11 mouse cellular contexts compared by ENCODE assay signal in genomic region chr2:5314530-5315166, GRCm38 (mm10).
DNase-seq lines count a peak whose midpoint lies in the region; ATAC-seq and TF ChIP-seq lines count a peak whose summit lies in the region.
"Had no signal": no experiment of that assay in that cellular context is flagged by ENCODE, and none has a peak within 500 bp of the region (broad histone marks: within the 10 kb centered on the region; RNA-seq: fewer than 3 reads in every experiment).

No protein-coding gene starts in this region.

- TF ChIP-seq CTCF in CH12.LX (conservative IDR thresholded peaks at IDR 0.05 in 1 of 2, IDR thresholded peaks at IDR 0.05 in 1 of 2; ENCODE audit: low read depth in 2 of 2, low read length in 2 of 2): no peak; a peak in 1 of 4 replicates
- TF ChIP-seq CTCF in left cerebral cortex, adult 2 months (IDR thresholded peaks at IDR 0.05): no peak
- TF ChIP-seq CTCF in heart, adult 2 months (IDR thresholded peaks at IDR 0.05): no peak
- TF ChIP-seq CTCF in lung, postnatal 0 days (IDR thresholded peaks at IDR 0.05): no peak

- no peak overlapping the region for H3K9ac ChIP-seq in CH12.LX (ENCODE audit: insufficient read depth, low read depth)
- H3K9ac ChIP-seq in hindbrain, embryonic 12.5 days: no peak overlapping the region
- H3K9ac ChIP-seq in midbrain, embryonic 16.5 days (ENCODE audit: low read depth, low read length): no peak overlapping the region
- no peak overlapping the region for H3K9ac ChIP-seq in heart, adult 2 months (ENCODE audit: low read depth, low read length)
- H3K9ac ChIP-seq in lung, postnatal 0 days (replicated peaks; ENCODE audit: low read depth): no peak overlapping the region
- H3K9ac ChIP-seq: liver, postnatal 0 days had no signal

- intact Hi-C loops in left cerebral cortex, adult 2 months (cut with DNase I): no loop called here
- intact Hi-C loops in heart, adult 2 months (cut with DNase I): no loop called here

- H3K79me2 ChIP-seq in CH12.LX (replicated peaks; ENCODE audit: control insufficient read depth, extremely low read depth, insufficient read depth, poor library complexity, severe bottlenecking): no peaks in the 10 kb centered on the region
- no peaks in the 10 kb centered on the region for H3K79me2 ChIP-seq in heart, adult 2 months (replicated peaks; ENCODE audit: control insufficient read depth, insufficient read depth, low read length)

- no peak; the same call in 1 of the 2 replicates for TF ChIP-seq RAD21 in CH12.LX (IDR thresholded peaks at IDR 0.05; ENCODE audit: low read depth, low read length)

- H3K36me3 ChIP-seq in CH12.LX (replicated peaks in 1 of 2; ENCODE audit: control insufficient read depth in 1 of 2, insufficient read depth in 1 of 2, low read length in 1 of 2): peaks cover 0 to 39% of the 10 kb centered on the region in 2 experiments
- H3K36me3 ChIP-seq in hindbrain, embryonic 12.5 days: no peaks in the 10 kb centered on the region
- H3K36me3 ChIP-seq in midbrain, embryonic 16.5 days (ENCODE audit: control insufficient read depth, insufficient read depth, low read length): no peaks in the 10 kb centered on the region
- H3K36me3 ChIP-seq in heart, adult 2 months (ENCODE audit: control insufficient read depth, insufficient read depth, low read length): no peaks in the 10 kb centered on the region
- no peaks in the 10 kb centered on the region for H3K36me3 ChIP-seq in lung, postnatal 0 days (ENCODE audit: insufficient read depth, low read length)
- H3K36me3 ChIP-seq: heart, embryonic 10.5 days had no signal

- peak; percentile 33; the same call in 1 of the 2 replicates for TF ChIP-seq EP300 in CH12.LX (IDR thresholded peaks at IDR 0.05; ENCODE audit: low read length)
- no peak for TF ChIP-seq EP300 in heart, adult 2 months (IDR thresholded peaks at IDR 0.05; ENCODE audit: insufficient read depth, low read depth, low read length)
- TF ChIP-seq EP300 in lung, postnatal 0 days (IDR thresholded peaks at IDR 0.05): no peak

- DNase-seq in CH12.LX (ENCODE audit: extremely low read depth): peak; percentile 53
- peak; percentile 20 for DNase-seq in embryo, embryonic 11.5 days (ENCODE audit: low read depth, low spot score)
- DNase-seq in adrenal gland, adult 18-20 months (ENCODE audit: low spot score in 2 of 2): no peak
- no peak for DNase-seq in left cerebral cortex, adult 2 months (ENCODE audit: extremely low spot score in 1 of 2, low spot score in 2 of 2)
- DNase-seq in heart, adult 2 months: no peak
- DNase-seq in lung, postnatal 0 days (ENCODE audit: low spot score): no peak
- DNase-seq: adrenal gland, postnatal 10 days; liver, postnatal 0 days had no signal

- H3K4me2 ChIP-seq in CH12.LX (ENCODE audit: insufficient read depth, low read depth, poor library complexity, severe bottlenecking): peak overlapping the region; percentile 22; the same call in 1 of the 2 replicates
- no peak overlapping the region for H3K4me2 ChIP-seq in hindbrain, embryonic 12.5 days (replicated peaks)
- H3K4me2 ChIP-seq in midbrain, embryonic 16.5 days (ENCODE audit: low read length): no peak overlapping the region
- no peak overlapping the region for H3K4me2 ChIP-seq in lung, postnatal 0 days (replicated peaks; ENCODE audit: low read depth, low read length)

- dilution Hi-C loops in CH12.LX (cut with MboI; ENCODE audit: extremely low pct_ligation_motif_present, extremely low pct_unique_long_range_greater_than_20kb, low sequenced_read_pairs): no loop called here

- 12% methylated on average over 9 of the region's 9 CpGs for WGBS in hindbrain, embryonic 12.5 days
- WGBS in midbrain, embryonic 16.5 days: 7% methylated on average over 9 of the region's 9 CpGs
- WGBS in heart, adult 2 months: 58% methylated on average over 9 of the region's 9 CpGs
- 36% methylated on average over 9 of the region's 9 CpGs for WGBS in lung, postnatal 0 days

- in situ Hi-C loops in CH12.LX (cut with MboI; ENCODE audit: low pct_ligation_motif_present, low pct_unique_long_range_greater_than_20kb, low sequenced_read_pairs): no loop called here

- H3K4me3 ChIP-seq in CH12.LX (replicated peaks in 1 of 3; ENCODE audit: low read depth in 2 of 3, low read length in 2 of 3, poor library complexity in 1 of 3): no peak overlapping the region
- H3K4me3 ChIP-seq in hindbrain, embryonic 12.5 days: no peak overlapping the region
- H3K4me3 ChIP-seq in midbrain, embryonic 16.5 days (ENCODE audit: low read depth, low read length): no peak overlapping the region
- H3K4me3 ChIP-seq in left cerebral cortex, adult 2 months: no peak overlapping the region
- no peak overlapping the region for H3K4me3 ChIP-seq in heart, adult 2 months
- H3K4me3 ChIP-seq in lung, postnatal 0 days (ENCODE audit: low read depth, low read length): no peak overlapping the region
- H3K4me3 ChIP-seq: heart, embryonic 10.5 days had no signal

- no peaks in the 10 kb centered on the region for H3K27me3 ChIP-seq in CH12.LX (replicated peaks)
- H3K27me3 ChIP-seq in hindbrain, embryonic 12.5 days: 0 out of 2 replicates have a peak, but pooled peaks cover 5% of the 10 kb centered on the region
- no peaks in the 10 kb centered on the region for H3K27me3 ChIP-seq in midbrain, embryonic 16.5 days (ENCODE audit: control insufficient read depth, insufficient read depth, low read depth, low read length)
- H3K27me3 ChIP-seq in heart, adult 2 months (ENCODE audit: control insufficient read depth, insufficient read depth, low read length): no peaks in the 10 kb centered on the region
- H3K27me3 ChIP-seq in lung, postnatal 0 days (replicated peaks; ENCODE audit: insufficient read depth, low read length): no peaks in the 10 kb centered on the region

- H3K27ac ChIP-seq in CH12.LX (ENCODE audit: insufficient read depth, low read depth): no peak overlapping the region
- peak overlapping the region; percentile 69 for H3K27ac ChIP-seq in hindbrain, embryonic 12.5 days
- peak overlapping the region; percentile 22; the same call in 1 of the 2 replicates for H3K27ac ChIP-seq in midbrain, embryonic 16.5 days (ENCODE audit: low read length)
- no peak overlapping the region for H3K27ac ChIP-seq in left cerebral cortex, adult 2 months
- no peak overlapping the region for H3K27ac ChIP-seq in heart, adult 2 months
- no peak overlapping the region for H3K27ac ChIP-seq in lung, postnatal 0 days (ENCODE audit: low read length)
- H3K27ac ChIP-seq: heart, embryonic 10.5 days had no signal

- peak; percentile 90 for ATAC-seq in hindbrain, embryonic 12.5 days (ENCODE audit: low FRiP score)
- ATAC-seq in midbrain, embryonic 16.5 days: peak; percentile 58; the same call in 1 of the 2 replicates
- ATAC-seq in lung, postnatal 0 days: no peak
- ATAC-seq: liver, postnatal 0 days had no signal

- H3K9me3 ChIP-seq in CH12.LX (replicated peaks; ENCODE audit: low read length): no peaks in the 10 kb centered on the region
- no peaks in the 10 kb centered on the region for H3K9me3 ChIP-seq in hindbrain, embryonic 12.5 days (replicated peaks)
- no peaks in the 10 kb centered on the region for H3K9me3 ChIP-seq in midbrain, embryonic 16.5 days (replicated peaks; ENCODE audit: control insufficient read depth, low read length, poor library complexity, severe bottlenecking)
- no peaks in the 10 kb centered on the region for H3K9me3 ChIP-seq in lung, postnatal 0 days (ENCODE audit: low read length)
- H3K9me3 ChIP-seq: heart, embryonic 10.5 days had no signal

- H3K4me1 ChIP-seq in CH12.LX (ENCODE audit: control insufficient read depth in 1 of 2, insufficient read depth in 2 of 2): peaks cover 7 to 28% of the 10 kb centered on the region in 2 experiments; a peak in 3 of 4 replicates
- H3K4me1 ChIP-seq in hindbrain, embryonic 12.5 days: peaks cover 17% of the 10 kb centered on the region
- H3K4me1 ChIP-seq in midbrain, embryonic 16.5 days (ENCODE audit: control insufficient read depth, insufficient read depth, low read length): peaks cover 11% of the 10 kb centered on the region
- H3K4me1 ChIP-seq in heart, adult 2 months (ENCODE audit: control insufficient read depth, insufficient read depth, low read length): no peaks in the 10 kb centered on the region
- peaks cover 9% of the 10 kb centered on the region; the same call in 1 of the 2 replicates for H3K4me1 ChIP-seq in lung, postnatal 0 days (ENCODE audit: insufficient read depth, low read depth, low read length)
- H3K4me1 ChIP-seq: heart, embryonic 10.5 days had no signal

- TF ChIP-seq POLR2A in CH12.LX (IDR thresholded peaks at IDR 0.05; ENCODE audit: low read depth, low read length): no peak
- TF ChIP-seq POLR2A in heart, adult 2 months (IDR thresholded peaks at IDR 0.05; ENCODE audit: insufficient read depth, low read depth, low read length): no peak

TF ChIP-seq in CH12.LX, 34 proteins besides CTCF, POLR2A, EP300 and RAD21:
- TF ChIP-seq NELFE (IDR thresholded peaks at IDR 0.05; ENCODE audit: low read depth, low read length) (no peak), MAFK (IDR thresholded peaks at IDR 0.05; ENCODE audit: insufficient replicate concordance, low read length) (peak; percentile 76), SMC3 (IDR thresholded peaks at IDR 0.05; ENCODE audit: low read depth, low read length) (peak; percentile 34), ETS1 (conservative IDR thresholded peaks at IDR 0.05; ENCODE audit: low read depth, low read length) (peak; percentile 64; the same call in 1 of the 2 replicates)
TF ChIP-seq in CH12.LX: peak in this region for 3.

Comparison
In these comparisons a context has a peak if more than half of its experiments do, and no peak if none do; other contexts are left out.
1. DNase-seq: peak in CH12.LX (single experiment) and embryo, embryonic 11.5 days (single experiment); none in adrenal gland, adult 18-20 months (0 of 2), left cerebral cortex, adult 2 months (0 of 2), heart, adult 2 months (0 of 2) and lung, postnatal 0 days (single experiment).
2. H3K27ac ChIP-seq: peak in hindbrain, embryonic 12.5 days (single experiment) and midbrain, embryonic 16.5 days (single experiment); none in CH12.LX (single experiment), left cerebral cortex, adult 2 months (single experiment), heart, adult 2 months (single experiment) and lung, postnatal 0 days (single experiment).